Mouse (Mus musculus): Measurements from ENCODE around the gene Zfp275. TPM values are rescaled to one million over a fixed set of nuclear protein-coding genes. Genes with fewer than 3 reads are reported as not detected.
A peak's percentile ranks its signal among the peaks of the same experiment; 100 is the strongest.
"Not testable (repeated sequence)": the region's sequence is repeated elsewhere in the genome, so short reads cannot be mapped to it uniquely, and the experiment has no call there.

Gene Zfp275
- polyA plus RNA-seq (2012) = 2.1 and 2.3 TPM in 2 replicates

DNA sequence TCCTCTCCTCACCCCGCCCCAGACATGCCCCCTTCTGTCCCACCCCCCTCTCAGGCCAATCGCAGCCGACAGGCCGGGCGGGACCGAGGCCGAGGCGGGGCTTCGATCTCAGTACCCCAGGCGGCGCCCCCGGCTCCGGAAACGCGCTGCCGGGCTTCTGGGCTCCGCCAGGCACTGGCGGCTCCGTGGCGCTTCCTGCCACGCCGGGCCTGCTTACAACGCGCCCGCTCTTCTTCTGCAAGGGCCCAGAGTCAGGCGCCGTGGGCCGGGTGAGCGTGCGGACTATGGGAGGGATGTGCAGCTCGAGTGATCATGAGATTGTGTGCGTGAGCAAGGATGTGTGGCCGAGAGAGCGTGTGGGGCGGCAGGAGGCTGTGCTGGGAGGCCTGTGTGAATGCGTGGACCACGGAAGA lies at the start of gene Zfp275:
Zfp275 (plus strand) TSS at position 139 of the 413 bp plus-strand sequence.
- no peak for TF ChIP-seq GATA1 (IDR thresholded peaks at IDR 0.05; ENCODE audit: low read length)

- not testable (repeated sequence) for TF ChIP-seq GATA1 (IDR thresholded peaks at IDR 0.05; ENCODE audit: low read length)
Measured at GRCm38 (mm10) chrX:73292876-73293275, 49.5 kb upstream of the Zfp275 start, which contains the start of the genes Xlr5a and Xlr5c. TSS of gene Xlr5a (minus strand) at chrX:73292976. TSS of gene Xlr5c (minus strand) at chrX:73292976.

- TF ChIP-seq GATA1 (IDR thresholded peaks at IDR 0.05; ENCODE audit: low read length) = no peak
Measured at GRCm38 (mm10) chrX:73312522-73312921, 29.9 kb upstream of the Zfp275 start.

DNA sequence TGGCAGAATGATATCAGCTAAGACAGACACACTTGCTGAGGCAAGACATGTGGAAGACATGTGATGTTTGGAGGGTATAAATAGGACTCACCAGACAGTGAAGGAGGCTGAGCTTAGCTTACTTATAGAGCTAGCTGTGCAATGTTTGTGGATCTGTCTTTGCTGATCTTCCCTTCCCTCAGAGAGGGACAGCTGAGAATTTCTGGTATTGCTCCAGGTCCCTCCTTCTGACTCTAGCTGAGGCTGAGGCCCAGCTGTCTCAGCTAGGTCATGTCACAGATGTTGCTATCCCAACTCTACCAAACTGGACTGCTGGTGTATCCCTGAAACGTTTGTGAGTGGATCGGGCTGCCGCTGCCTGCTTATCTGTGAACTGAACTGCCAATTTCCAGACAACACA lies 21.4 kb upstream of the Zfp275 start:
- no peak for TF ChIP-seq GATA1 (IDR thresholded peaks at IDR 0.05; ENCODE audit: low read length)

GRCm38 (mm10) chrX:73327215-73327614 lies 15.2 kb upstream of the Zfp275 start:
- no peak for TF ChIP-seq GATA1 (IDR thresholded peaks at IDR 0.05; ENCODE audit: low read length)

- no peak for TF ChIP-seq GATA1 (IDR thresholded peaks at IDR 0.05; ENCODE audit: low read length)
Measured at GRCm38 (mm10) chrX:73333548-73333947, 8.9 kb upstream of the Zfp275 start.

DNA sequence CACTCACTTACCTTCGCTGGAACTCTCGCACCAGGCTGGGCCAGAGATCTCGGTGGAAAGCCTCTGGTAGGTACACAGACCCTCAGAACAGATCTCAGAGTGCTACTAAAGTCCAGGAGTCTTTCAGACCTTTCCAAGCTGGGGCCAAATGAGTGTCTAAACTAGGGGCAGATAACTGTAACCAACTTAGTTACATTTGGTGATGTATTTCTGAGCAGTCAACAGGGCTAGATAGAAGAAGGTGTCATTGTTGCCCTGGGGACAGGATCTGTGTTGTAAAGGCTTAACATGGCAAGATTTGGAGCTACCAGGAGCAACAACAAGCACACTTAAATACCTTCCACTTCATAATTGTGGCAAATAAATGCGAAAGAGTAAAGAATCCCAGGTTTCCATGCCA lies 5.7 kb upstream of the Zfp275 start, which contains the start of gene Gm45015:
Gm45015 (minus strand) TSS at position 101 of the 400 bp plus-strand sequence.
- no peak for TF ChIP-seq GATA1 (IDR thresholded peaks at IDR 0.05; ENCODE audit: low read length)

DNA sequence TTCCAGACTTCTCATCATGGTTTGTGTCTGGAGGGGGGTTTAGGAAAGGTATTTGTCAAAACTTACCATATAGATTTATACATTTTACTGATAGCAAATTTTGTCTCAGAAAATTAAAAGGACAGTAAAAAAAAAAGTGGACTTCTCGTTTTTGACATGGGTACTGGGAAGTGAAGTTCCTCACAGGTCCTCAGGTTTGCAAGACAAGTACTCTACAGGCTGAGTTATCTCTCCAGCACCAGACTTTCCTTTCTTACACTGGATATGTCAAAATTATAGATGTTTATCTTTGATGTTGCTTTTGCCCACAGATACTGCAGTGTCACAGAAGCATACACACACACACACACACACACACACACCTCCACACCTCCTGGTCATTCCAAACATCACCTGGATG lies 948 bp upstream of the Zfp275 start:
- TF ChIP-seq GATA1 (IDR thresholded peaks at IDR 0.05; ENCODE audit: low read length) = no peak

DNA sequence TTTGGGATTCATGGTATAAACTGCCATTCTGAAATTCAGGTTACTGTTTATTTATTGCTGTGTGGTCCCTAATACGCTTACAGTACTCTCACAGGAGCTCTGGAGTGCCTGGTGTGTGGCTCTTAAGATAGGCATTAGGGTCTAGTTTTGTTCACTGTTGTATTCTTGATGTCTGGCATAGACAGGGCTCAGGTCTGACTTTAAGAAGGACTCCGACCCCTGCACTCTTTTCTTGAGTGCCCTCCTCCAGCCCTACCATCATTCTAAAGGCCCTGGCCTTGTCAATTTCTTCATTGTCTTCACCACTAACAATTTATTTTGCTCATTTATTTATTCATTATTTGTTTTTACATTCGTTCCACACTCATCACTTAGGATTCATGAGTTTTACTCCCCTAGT lies 353 bp upstream of the Zfp275 start:
- TF ChIP-seq GATA1 (IDR thresholded peaks at IDR 0.05; ENCODE audit: low read length) = no peak

- no peak for TF ChIP-seq GATA1 (IDR thresholded peaks at IDR 0.05; ENCODE audit: low read length)
Measured at GRCm38 (mm10) chrX:73342941-73343735, 717 bp downstream of the Zfp275 start.

- peak; percentile 42 for TF ChIP-seq GATA1 (IDR thresholded peaks at IDR 0.05; ENCODE audit: low read length)
Measured at GRCm38 (mm10) chrX:73343802-73344201, 1.4 kb downstream of the Zfp275 start.

GRCm38 (mm10) chrX:73344346-73344745 lies 1.9 kb downstream of the Zfp275 start:
- no peak for TF ChIP-seq GATA1 (IDR thresholded peaks at IDR 0.05; ENCODE audit: low read length)

- TF ChIP-seq GATA1 (IDR thresholded peaks at IDR 0.05; ENCODE audit: low read length) = no peak
Measured at GRCm38 (mm10) chrX:73356163-73356562, 13.7 kb downstream of the Zfp275 start.

GRCm38 (mm10) chrX:73356719-73357118 lies 14.3 kb downstream of the Zfp275 start:
- no peak for TF ChIP-seq GATA1 (IDR thresholded peaks at IDR 0.05; ENCODE audit: low read length)

- no peak for TF ChIP-seq GATA1 (IDR thresholded peaks at IDR 0.05; ENCODE audit: low read length)
Measured at GRCm38 (mm10) chrX:73363291-73363690, 20.9 kb downstream of the Zfp275 start.

DNA sequence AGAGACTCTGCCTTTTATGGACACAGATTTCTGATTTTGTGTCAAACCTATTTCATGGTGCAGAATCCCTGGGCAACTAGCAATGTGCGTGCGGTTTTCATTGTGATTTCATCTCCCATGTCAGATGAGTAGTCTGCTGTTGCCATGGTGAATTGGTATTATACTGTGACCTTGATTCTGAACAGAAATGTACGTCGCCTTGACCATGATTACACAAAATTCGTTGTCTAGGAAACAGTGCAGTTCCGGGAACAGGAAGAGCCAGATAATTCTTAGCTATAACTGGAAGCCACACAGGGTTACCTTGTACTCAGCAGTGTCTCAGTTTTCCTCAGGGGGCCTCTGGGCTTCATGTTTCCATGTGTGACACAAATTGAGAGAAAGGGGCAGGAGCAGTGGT lies 42.0 kb downstream of the Zfp275 start:
- no peak for TF ChIP-seq GATA1 (IDR thresholded peaks at IDR 0.05; ENCODE audit: low read length)

DNA sequence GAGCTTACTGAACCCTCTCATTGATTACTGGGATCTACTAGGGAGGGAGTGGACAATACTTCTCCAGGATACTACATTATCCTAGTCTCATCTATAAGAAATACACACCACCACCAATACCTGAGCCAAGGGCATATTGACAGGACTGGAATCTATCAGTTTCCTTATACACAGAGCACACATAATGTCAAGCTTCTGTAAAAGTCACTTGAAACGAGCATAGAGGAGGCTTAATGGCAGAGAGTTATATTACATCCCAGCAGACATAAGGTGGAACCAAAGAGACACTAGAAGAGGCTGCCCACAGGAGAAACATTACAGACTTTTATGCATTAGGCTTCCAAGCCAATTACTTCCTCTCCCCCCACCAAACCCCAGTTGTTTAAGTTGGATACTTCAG lies 42.5 kb downstream of the Zfp275 start:
- TF ChIP-seq GATA1 (IDR thresholded peaks at IDR 0.05; ENCODE audit: low read length) = no peak

Data from G1E-ER4 (cell line).